Mouse (Mus musculus): Measurements from ENCODE around the gene Prss30. TPM values are rescaled to one million over a fixed set of nuclear protein-coding genes. Genes with fewer than 3 reads are reported as not detected.

Gene Prss30
- polyA plus RNA-seq, 1 experiment from 2014 or later: not detected

- Histone ChIP-seq H3K9ac (replicated peaks; ENCODE audit: low read depth, low read length) (no peak overlapping the region), H3K4me2 (replicated peaks; ENCODE audit: low read depth, low read length) (no peak overlapping the region), H3K36me3 (ENCODE audit: control insufficient read depth, insufficient read depth, low read length) (no peaks in the 10 kb centered on the region), H3K9me3 (ENCODE audit: control insufficient read depth, low read depth, low read length) (no peaks in the 10 kb centered on the region), H3K4me3 (ENCODE audit: low read depth, low read length) (no peak overlapping the region), H3K4me1 (ENCODE audit: control insufficient read depth, insufficient read depth, low read length) (peaks cover 10% of the 10 kb centered on the region), H3K27ac (ENCODE audit: low read length) (no peak overlapping the region), H3K27me3 (ENCODE audit: control insufficient read depth, insufficient read depth, low read length) (no peaks in the 10 kb centered on the region)
- no peak for ATAC-seq (ENCODE audit: insufficient number of reproducible peaks, insufficient read depth, low FRiP score, low read depth)
- 67% methylated on average over 7 of the region's 7 CpGs for WGBS
These were observed 14.3 kb upstream of the Prss30 start for GRCm38 (mm10) chr17:23994667-23995066.

GRCm38 (mm10) chr17:23993559-23994428, 13.4 kb upstream of the Prss30 start:
- Histone ChIP-seq H3K9me3 (ENCODE audit: control insufficient read depth, low read depth, low read length) (no peaks in the 10 kb centered on the region), H3K4me2 (replicated peaks; ENCODE audit: low read depth, low read length) (peak overlapping the region; percentile 59), H3K4me3 (ENCODE audit: low read depth, low read length) (peak overlapping the region; percentile 14; the same call in 1 of the 2 replicates), H3K9ac (replicated peaks; ENCODE audit: low read depth, low read length) (no peak overlapping the region), H3K27me3 (ENCODE audit: control insufficient read depth, insufficient read depth, low read length) (no peaks in the 10 kb centered on the region), H3K36me3 (ENCODE audit: control insufficient read depth, insufficient read depth, low read length) (no peaks in the 10 kb centered on the region), H3K27ac (ENCODE audit: low read length) (no peak overlapping the region), H3K4me1 (ENCODE audit: control insufficient read depth, insufficient read depth, low read length) (peaks cover 10% of the 10 kb centered on the region)
- 10% methylated on average over 31 of the region's 31 CpGs for WGBS
- peak; percentile 68; the same call in 1 of the 2 replicates for ATAC-seq (ENCODE audit: insufficient number of reproducible peaks, insufficient read depth, low FRiP score, low read depth)

GRCm38 (mm10) chr17:23992789-23993553, 12.6 kb upstream of the Prss30 start:
- no peak overlapping the region for H3K27ac ChIP-seq (ENCODE audit: low read length)
- no peak overlapping the region for H3K9ac ChIP-seq (replicated peaks; ENCODE audit: low read depth, low read length)
- ATAC-seq (ENCODE audit: insufficient number of reproducible peaks, insufficient read depth, low FRiP score, low read depth): peak; percentile 4; the same call in 1 of the 2 replicates
- H3K4me2 ChIP-seq (replicated peaks; ENCODE audit: low read depth, low read length): peak overlapping the region; percentile 59
- no peaks in the 10 kb centered on the region for H3K36me3 ChIP-seq (ENCODE audit: control insufficient read depth, insufficient read depth, low read length)
- no peaks in the 10 kb centered on the region for H3K9me3 ChIP-seq (ENCODE audit: control insufficient read depth, low read depth, low read length)
- H3K4me3 ChIP-seq (ENCODE audit: low read depth, low read length): peak overlapping the region; percentile 14; the same call in 1 of the 2 replicates
- peaks cover 10% of the 10 kb centered on the region for H3K4me1 ChIP-seq (ENCODE audit: control insufficient read depth, insufficient read depth, low read length)
- 63% methylated on average over 9 of the region's 9 CpGs for WGBS
- no peaks in the 10 kb centered on the region for H3K27me3 ChIP-seq (ENCODE audit: control insufficient read depth, insufficient read depth, low read length)

- H3K27ac ChIP-seq (ENCODE audit: low read length): no peak overlapping the region
- ATAC-seq (ENCODE audit: insufficient number of reproducible peaks, insufficient read depth, low FRiP score, low read depth): no peak
- H3K4me3 ChIP-seq (ENCODE audit: low read depth, low read length): no peak overlapping the region
- H3K27me3 ChIP-seq (ENCODE audit: control insufficient read depth, insufficient read depth, low read length): no peaks in the 10 kb centered on the region
- H3K4me1 ChIP-seq (ENCODE audit: control insufficient read depth, insufficient read depth, low read length): peaks cover 10% of the 10 kb centered on the region
- no peak overlapping the region for H3K4me2 ChIP-seq (replicated peaks; ENCODE audit: low read depth, low read length)
- H3K36me3 ChIP-seq (ENCODE audit: control insufficient read depth, insufficient read depth, low read length): no peaks in the 10 kb centered on the region
- no peaks in the 10 kb centered on the region for H3K9me3 ChIP-seq (ENCODE audit: control insufficient read depth, low read depth, low read length)
- H3K9ac ChIP-seq (replicated peaks; ENCODE audit: low read depth, low read length): no peak overlapping the region
- 35% methylated on average over 2 of the region's 2 CpGs for WGBS
These were observed 9.4 kb upstream of the Prss30 start for GRCm38 (mm10) chr17:23989802-23990201.

- H3K27me3 ChIP-seq (ENCODE audit: control insufficient read depth, insufficient read depth, low read length): no peaks in the 10 kb centered on the region
- H3K4me3 ChIP-seq (ENCODE audit: low read depth, low read length): no peak overlapping the region
- no peaks in the 10 kb centered on the region for H3K36me3 ChIP-seq (ENCODE audit: control insufficient read depth, insufficient read depth, low read length)
- no peak overlapping the region for H3K9ac ChIP-seq (replicated peaks; ENCODE audit: low read depth, low read length)
- H3K27ac ChIP-seq (ENCODE audit: low read length): no peak overlapping the region
- 67% methylated on average over 1 of the region's 1 CpGs for WGBS
- H3K4me2 ChIP-seq (replicated peaks; ENCODE audit: low read depth, low read length): no peak overlapping the region
- no peaks in the 10 kb centered on the region for H3K9me3 ChIP-seq (ENCODE audit: control insufficient read depth, low read depth, low read length)
- no peaks in the 10 kb centered on the region for H3K4me1 ChIP-seq (ENCODE audit: control insufficient read depth, insufficient read depth, low read length)
- no peak for ATAC-seq (ENCODE audit: insufficient number of reproducible peaks, insufficient read depth, low FRiP score, low read depth)
These were observed 4.6 kb upstream of the Prss30 start for GRCm38 (mm10) chr17:23984989-23985388.

GRCm38 (mm10) chr17:23982912-23983311, 2.5 kb upstream of the Prss30 start:
- H3K4me1 ChIP-seq (ENCODE audit: control insufficient read depth, insufficient read depth, low read length): peaks cover 4% of the 10 kb centered on the region; the same call in 1 of the 2 replicates
- H3K27me3 ChIP-seq (ENCODE audit: control insufficient read depth, insufficient read depth, low read length): no peaks in the 10 kb centered on the region
- 53% methylated on average over 4 of the region's 4 CpGs for WGBS
- no peak for ATAC-seq (ENCODE audit: insufficient number of reproducible peaks, insufficient read depth, low FRiP score, low read depth)
- no peak overlapping the region for H3K4me2 ChIP-seq (replicated peaks; ENCODE audit: low read depth, low read length)
- H3K9me3 ChIP-seq (ENCODE audit: control insufficient read depth, low read depth, low read length): no peaks in the 10 kb centered on the region
- H3K9ac ChIP-seq (replicated peaks; ENCODE audit: low read depth, low read length): no peak overlapping the region
- H3K36me3 ChIP-seq (ENCODE audit: control insufficient read depth, insufficient read depth, low read length): no peaks in the 10 kb centered on the region
- no peak overlapping the region for H3K4me3 ChIP-seq (ENCODE audit: low read depth, low read length)
- H3K27ac ChIP-seq (ENCODE audit: low read length): no peak overlapping the region

- ATAC-seq (ENCODE audit: insufficient number of reproducible peaks, insufficient read depth, low FRiP score, low read depth): no peak
- H3K36me3 ChIP-seq (ENCODE audit: control insufficient read depth, insufficient read depth, low read length): no peaks in the 10 kb centered on the region
- H3K4me1 ChIP-seq (ENCODE audit: control insufficient read depth, insufficient read depth, low read length): peaks cover 4% of the 10 kb centered on the region; the same call in 1 of the 2 replicates
- H3K4me3 ChIP-seq (ENCODE audit: low read depth, low read length): no peak overlapping the region
- no peaks in the 10 kb centered on the region for H3K9me3 ChIP-seq (ENCODE audit: control insufficient read depth, low read depth, low read length)
- H3K27me3 ChIP-seq (ENCODE audit: control insufficient read depth, insufficient read depth, low read length): no peaks in the 10 kb centered on the region
- WGBS: 50% methylated on average over 3 of the region's 3 CpGs
- no peak overlapping the region for H3K4me2 ChIP-seq (replicated peaks; ENCODE audit: low read depth, low read length)
- H3K9ac ChIP-seq (replicated peaks; ENCODE audit: low read depth, low read length): no peak overlapping the region
- H3K27ac ChIP-seq (ENCODE audit: low read length): no peak overlapping the region
These were observed 895 bp downstream of the Prss30 start for GRCm38 (mm10) chr17:23979471-23979870.

- no peak overlapping the region for H3K4me3 ChIP-seq (ENCODE audit: low read depth, low read length)
- ATAC-seq (ENCODE audit: insufficient number of reproducible peaks, insufficient read depth, low FRiP score, low read depth): no peak
- H3K9me3 ChIP-seq (ENCODE audit: control insufficient read depth, low read depth, low read length): no peaks in the 10 kb centered on the region
- H3K27me3 ChIP-seq (ENCODE audit: control insufficient read depth, insufficient read depth, low read length): no peaks in the 10 kb centered on the region
- no peaks in the 10 kb centered on the region for H3K36me3 ChIP-seq (ENCODE audit: control insufficient read depth, insufficient read depth, low read length)
- peaks cover 4% of the 10 kb centered on the region; the same call in 1 of the 2 replicates for H3K4me1 ChIP-seq (ENCODE audit: control insufficient read depth, insufficient read depth, low read length)
- H3K4me2 ChIP-seq (replicated peaks; ENCODE audit: low read depth, low read length): no peak overlapping the region
- H3K27ac ChIP-seq (ENCODE audit: low read length): no peak overlapping the region
- 83% methylated on average over 4 of the region's 4 CpGs for WGBS
- no peak overlapping the region for H3K9ac ChIP-seq (replicated peaks; ENCODE audit: low read depth, low read length)
These were observed 3.7 kb downstream of the Prss30 start for GRCm38 (mm10) chr17:23976665-23977064.
